Mouse (Mus musculus): ENCODE measurements at regions not wholly inside any gene's neighbourhood (a gene's known extent, or its start where the extent isn't known, plus 50 kb on each side); places are given as distances from the start of the nearest gene placed in this dataset.

DNA sequence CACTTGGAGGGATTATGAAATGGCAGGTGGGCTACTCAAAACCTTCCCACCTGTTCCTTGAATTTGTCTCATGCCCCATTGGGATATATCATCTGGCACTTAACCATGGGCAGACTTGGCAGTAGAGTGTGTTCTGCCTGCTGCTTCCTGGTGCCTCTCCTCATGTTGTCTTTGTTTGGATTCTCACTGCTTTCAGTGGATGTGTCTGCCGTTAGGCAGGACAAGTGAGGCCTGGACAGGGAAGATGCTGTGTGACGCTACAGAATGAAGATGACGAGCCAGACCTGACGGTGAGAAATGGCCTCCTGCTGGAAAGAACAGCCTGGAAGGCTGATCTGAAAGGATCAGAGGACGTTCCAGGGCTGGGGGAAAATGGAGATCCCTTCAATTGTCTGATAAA is 133.6 kb upstream of the Gm10181 start:
- no peak for TF ChIP-seq CTCF (IDR thresholded peaks at IDR 0.05; ENCODE audit: low read depth)
- no peak for TF ChIP-seq EP300 (IDR thresholded peaks at IDR 0.05; ENCODE audit: low read depth)

Measured in liver, embryonic 14.5 days (tissue).